Mouse (Mus musculus) erythroblast, embryonic 14.5 days (primary cell): ENCODE results near the gene Polr2h.

Experiments used
- GATA1 ChIP-seq: IDR thresholded peaks from 2 replicates; pipeline ENCODE4 v1.6.1; 2012; ENCODE audit warnings: low read length, inconsistent platforms, mixed read lengths
- TAL1 ChIP-seq: IDR thresholded peaks from 3 replicates; pipeline ENCODE4 v1.6.1; 2012; ENCODE audit warnings: low read length, inconsistent platforms, mixed read lengths

DNA sequence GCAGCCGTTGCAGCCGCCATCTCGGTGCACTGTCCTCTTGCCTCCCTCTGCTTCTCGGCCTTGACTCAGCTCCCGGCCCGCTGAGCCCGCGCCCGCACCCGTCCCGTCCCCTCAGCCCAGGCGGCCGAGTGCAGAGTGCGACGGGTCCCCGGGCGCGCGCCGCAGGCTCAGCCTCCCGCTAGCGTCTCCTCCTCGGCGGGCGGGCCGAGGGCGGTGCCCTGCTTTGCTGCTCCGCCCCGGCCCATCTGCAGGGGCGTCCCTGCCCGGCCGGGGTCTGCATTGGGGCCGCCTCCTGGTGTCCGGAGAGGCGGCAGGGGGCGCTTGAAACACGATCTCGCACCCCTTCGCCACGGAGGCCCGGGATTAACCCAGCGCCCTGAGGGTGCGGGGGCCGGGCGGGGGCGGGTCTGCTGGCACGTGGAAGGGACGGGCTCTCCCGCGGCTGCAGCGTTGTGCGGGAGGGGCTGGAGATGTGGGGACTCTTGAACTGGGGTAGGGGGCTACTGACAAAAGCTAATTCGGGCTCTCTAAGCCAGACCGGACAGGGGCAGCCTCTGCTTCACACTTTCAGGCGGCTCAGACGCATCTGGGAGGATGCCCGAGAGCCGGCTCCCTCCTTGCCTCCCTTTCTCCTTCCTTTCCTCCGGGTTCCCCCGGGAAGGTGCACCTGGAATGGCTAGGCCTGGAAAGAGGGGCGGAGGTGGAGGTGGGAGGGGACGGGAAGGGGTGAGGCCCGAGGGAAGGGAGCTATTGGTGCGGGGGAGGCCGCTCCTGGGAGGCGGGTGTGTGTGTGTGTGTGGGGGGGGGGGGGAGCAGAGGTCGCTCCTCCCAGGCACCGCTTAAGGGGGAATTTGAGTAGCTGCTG is 1.3 kb upstream of the Polr2h start:
- no peak for TF ChIP-seq TAL1
- no peak for TF ChIP-seq GATA1
